Mouse (Mus musculus): ENCODE results near the gene Mbd6. TPM values are rescaled to one million over a fixed set of nuclear protein-coding genes. Genes with fewer than 3 reads are reported as not detected.
"Not testable (repeated sequence)": the region's sequence is repeated elsewhere in the genome, so short reads cannot be mapped to it uniquely, and the experiment has no call there.

Gene Mbd6
- polyA plus RNA-seq, 1 experiment = 27.2 TPM

GRCm38 (mm10) chr10:127317277-127317676 lies 28.5 kb upstream of the Mbd6 start:
- no peaks in the 10 kb centered on the region for H3K4me1 ChIP-seq (ENCODE audit: control insufficient read depth, insufficient read depth, low read length)
- H3K27ac ChIP-seq (ENCODE audit: insufficient read depth, low read length) = no peak overlapping the region
- TF ChIP-seq CTCF (IDR thresholded peaks at IDR 0.05; ENCODE audit: borderline replicate concordance, insufficient read depth, low read length) (no peak), POLR2A (IDR thresholded peaks at IDR 0.05; ENCODE audit: low read depth, low read length) (no peak)
- no peak overlapping the region for H3K4me3 ChIP-seq (ENCODE audit: insufficient read depth, low read length)

GRCm38 (mm10) chr10:127314950-127315349 lies 26.1 kb upstream of the Mbd6 start:
- H3K27ac ChIP-seq (ENCODE audit: insufficient read depth, low read length); H3K4me3 ChIP-seq (ENCODE audit: insufficient read depth, low read length); H3K4me1 ChIP-seq (ENCODE audit: control insufficient read depth, insufficient read depth, low read length): not testable (repeated sequence)

- H3K4me1 ChIP-seq (ENCODE audit: control insufficient read depth, insufficient read depth, low read length); H3K4me3 ChIP-seq (ENCODE audit: insufficient read depth, low read length); H3K27ac ChIP-seq (ENCODE audit: insufficient read depth, low read length): not testable (repeated sequence)
Observed at GRCm38 (mm10) chr10:127313516-127313915, 24.7 kb upstream of the Mbd6 start.

GRCm38 (mm10) chr10:127312858-127313257 lies 24.0 kb upstream of the Mbd6 start:
- no peak overlapping the region for H3K27ac ChIP-seq (ENCODE audit: insufficient read depth, low read length)
- no peak for TF ChIP-seq POLR2A (IDR thresholded peaks at IDR 0.05; ENCODE audit: low read depth, low read length)
- TF ChIP-seq CTCF (IDR thresholded peaks at IDR 0.05; ENCODE audit: borderline replicate concordance, insufficient read depth, low read length) = no peak
- H3K4me3 ChIP-seq (ENCODE audit: insufficient read depth, low read length) = no peak overlapping the region
- H3K4me1 ChIP-seq (ENCODE audit: control insufficient read depth, insufficient read depth, low read length) = no peaks in the 10 kb centered on the region

- TF ChIP-seq POLR2A (IDR thresholded peaks at IDR 0.05; ENCODE audit: low read depth, low read length) (peak; percentile 55; the same call in 1 of the 2 replicates), CTCF (IDR thresholded peaks at IDR 0.05; ENCODE audit: borderline replicate concordance, insufficient read depth, low read length) (peak; percentile 22; the same call in 1 of the 2 replicates)
- peak overlapping the region; percentile 75 for H3K4me3 ChIP-seq (ENCODE audit: insufficient read depth, low read length)
- no peaks in the 10 kb centered on the region for H3K4me1 ChIP-seq (ENCODE audit: control insufficient read depth, insufficient read depth, low read length)
- peak overlapping the region; percentile 74 for H3K27ac ChIP-seq (ENCODE audit: insufficient read depth, low read length)
Observed at GRCm38 (mm10) chr10:127312356-127312676, 23.5 kb upstream of the Mbd6 start.

GRCm38 (mm10) chr10:127311476-127312355 lies 22.9 kb upstream of the Mbd6 start, which contains the start of gene Mars:
Gene Mars, minus strand, starts transcription at chr10:127311786.
- peak within 1 kb of the TSS; percentile 90 for H3K27ac ChIP-seq (ENCODE audit: insufficient read depth, low read length)
- H3K4me3 ChIP-seq (ENCODE audit: insufficient read depth, low read length) = peak within 1 kb of the TSS; percentile 88
- no peak for TF ChIP-seq CTCF (IDR thresholded peaks at IDR 0.05; ENCODE audit: borderline replicate concordance, insufficient read depth, low read length)
- TF ChIP-seq POLR2A (IDR thresholded peaks at IDR 0.05; ENCODE audit: low read depth, low read length) = peak; percentile 81
- H3K4me1 ChIP-seq (ENCODE audit: control insufficient read depth, insufficient read depth, low read length) = no peaks in the 10 kb centered on the region

GRCm38 (mm10) chr10:127310523-127311475 lies 22.0 kb upstream of the Mbd6 start:
- Histone ChIP-seq H3K4me3 (ENCODE audit: insufficient read depth, low read length) (peak overlapping the region; percentile 88), H3K4me1 (ENCODE audit: control insufficient read depth, insufficient read depth, low read length) (no peaks in the 10 kb centered on the region), H3K27ac (ENCODE audit: insufficient read depth, low read length) (peak overlapping the region; percentile 90)
- TF ChIP-seq CTCF (IDR thresholded peaks at IDR 0.05; ENCODE audit: borderline replicate concordance, insufficient read depth, low read length) (no peak), POLR2A (IDR thresholded peaks at IDR 0.05; ENCODE audit: low read depth, low read length) (peak; percentile 39; the same call in 1 of the 2 replicates)

GRCm38 (mm10) chr10:127309167-127309566 lies 20.3 kb upstream of the Mbd6 start:
- H3K27ac ChIP-seq (ENCODE audit: insufficient read depth, low read length); H3K4me1 ChIP-seq (ENCODE audit: control insufficient read depth, insufficient read depth, low read length); H3K4me3 ChIP-seq (ENCODE audit: insufficient read depth, low read length): not testable (repeated sequence)

GRCm38 (mm10) chr10:127303136-127303535 lies 14.3 kb upstream of the Mbd6 start:
- Histone ChIP-seq H3K27ac (ENCODE audit: insufficient read depth, low read length) (no peak overlapping the region), H3K4me3 (ENCODE audit: insufficient read depth, low read length) (no peak overlapping the region), H3K4me1 (ENCODE audit: control insufficient read depth, insufficient read depth, low read length) (no peaks in the 10 kb centered on the region)
- TF ChIP-seq CTCF (IDR thresholded peaks at IDR 0.05; ENCODE audit: borderline replicate concordance, insufficient read depth, low read length) (no peak), POLR2A (IDR thresholded peaks at IDR 0.05; ENCODE audit: low read depth, low read length) (no peak)

GRCm38 (mm10) chr10:127300361-127300760 lies 11.5 kb upstream of the Mbd6 start:
- H3K27ac ChIP-seq (ENCODE audit: insufficient read depth, low read length) = no peak overlapping the region
- no peaks in the 10 kb centered on the region for H3K4me1 ChIP-seq (ENCODE audit: control insufficient read depth, insufficient read depth, low read length)
- no peak overlapping the region for H3K4me3 ChIP-seq (ENCODE audit: insufficient read depth, low read length)
- TF ChIP-seq POLR2A (IDR thresholded peaks at IDR 0.05; ENCODE audit: low read depth, low read length) (no peak), CTCF (IDR thresholded peaks at IDR 0.05; ENCODE audit: borderline replicate concordance, insufficient read depth, low read length) (no peak)

Data from embryonic fibroblast, embryonic 13.5 days (primary cell).